Mouse (Mus musculus): ENCODE measurements at regions not wholly inside any gene's neighbourhood (a gene's known extent, or its start where the extent isn't known, plus 50 kb on each side); places are given as distances from the start of the nearest gene placed in this dataset.

DNA sequence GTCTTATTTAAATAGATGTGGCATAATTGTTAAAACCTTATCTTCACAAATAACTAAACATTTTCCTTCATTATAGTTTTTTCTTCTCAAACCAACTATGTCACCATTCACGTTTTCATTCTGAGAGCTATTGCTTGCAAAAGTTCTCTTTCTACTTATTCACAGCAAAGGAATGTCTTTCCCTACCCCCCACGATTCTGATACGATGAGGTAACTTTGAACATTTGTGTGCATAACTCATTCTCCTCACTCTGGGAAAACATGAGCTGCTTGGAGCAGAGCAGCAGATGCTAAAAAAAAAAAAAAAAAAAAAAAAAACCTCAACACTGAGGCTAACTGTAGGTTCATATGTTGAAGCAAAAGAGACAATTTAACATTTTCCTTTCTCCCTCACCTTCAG is 547.6 kb upstream of the Cited2 start:
- Histone ChIP-seq H3K27ac (ENCODE audit: insufficient read depth, low read depth, low read length) (no peak overlapping the region), H3K4me3 (ENCODE audit: insufficient read depth, low read depth, low read length) (no peak overlapping the region), H3K27me3 (replicated peaks; ENCODE audit: control insufficient read depth, insufficient read depth, low read length) (no peaks in the 10 kb centered on the region), H3K36me3 (ENCODE audit: control insufficient read depth, insufficient read depth, low read length) (no peaks in the 10 kb centered on the region), H3K4me1 (ENCODE audit: control insufficient read depth, insufficient read depth, low read length) (0 out of 2 replicates have a peak, but pooled peaks cover 2% of the 10 kb centered on the region)
- peak; percentile 13 for DNase-seq
- TF ChIP-seq POLR2A (IDR thresholded peaks at IDR 0.05; ENCODE audit: low read depth, low read length) (no peak), CTCF (conservative IDR thresholded peaks at IDR 0.05; ENCODE audit: insufficient read depth, insufficient read length, low read depth, low read length) (no peak)
- WGBS: 40% methylated on average over 3 of the region's 3 CpGs

DNA sequence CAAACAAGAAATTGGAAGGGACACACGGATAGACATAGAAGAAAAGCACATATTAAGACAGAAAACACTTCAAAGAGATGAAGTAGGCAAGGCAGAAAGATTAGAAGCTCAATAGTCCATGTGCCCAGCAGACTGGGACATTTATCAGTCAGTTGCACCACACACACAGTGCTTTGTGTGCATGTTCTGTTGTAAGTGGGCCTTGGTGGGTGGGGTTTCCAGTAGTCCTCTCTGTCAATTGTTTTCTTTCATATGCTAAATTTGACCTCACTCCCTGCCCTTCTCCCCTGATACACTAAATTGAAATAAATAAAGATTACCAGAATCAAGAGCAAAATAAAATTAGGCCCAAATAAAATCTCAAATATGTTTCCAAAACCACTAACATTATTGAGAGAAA is 546.0 kb upstream of the Cited2 start:
- H3K27me3 ChIP-seq (replicated peaks; ENCODE audit: control insufficient read depth, insufficient read depth, low read length): no peaks in the 10 kb centered on the region
- H3K4me3 ChIP-seq (ENCODE audit: insufficient read depth, low read depth, low read length): no peak overlapping the region
- 0 out of 2 replicates have a peak, but pooled peaks cover 2% of the 10 kb centered on the region for H3K4me1 ChIP-seq (ENCODE audit: control insufficient read depth, insufficient read depth, low read length)
- H3K36me3 ChIP-seq (ENCODE audit: control insufficient read depth, insufficient read depth, low read length): no peaks in the 10 kb centered on the region
- no peak for DNase-seq
- no peak overlapping the region for H3K27ac ChIP-seq (ENCODE audit: insufficient read depth, low read depth, low read length)
- WGBS: 100% methylated on average over 1 of the region's 1 CpGs
- TF ChIP-seq CTCF (conservative IDR thresholded peaks at IDR 0.05; ENCODE audit: insufficient read depth, insufficient read length, low read depth, low read length) (no peak), POLR2A (IDR thresholded peaks at IDR 0.05; ENCODE audit: low read depth, low read length) (no peak)

DNA sequence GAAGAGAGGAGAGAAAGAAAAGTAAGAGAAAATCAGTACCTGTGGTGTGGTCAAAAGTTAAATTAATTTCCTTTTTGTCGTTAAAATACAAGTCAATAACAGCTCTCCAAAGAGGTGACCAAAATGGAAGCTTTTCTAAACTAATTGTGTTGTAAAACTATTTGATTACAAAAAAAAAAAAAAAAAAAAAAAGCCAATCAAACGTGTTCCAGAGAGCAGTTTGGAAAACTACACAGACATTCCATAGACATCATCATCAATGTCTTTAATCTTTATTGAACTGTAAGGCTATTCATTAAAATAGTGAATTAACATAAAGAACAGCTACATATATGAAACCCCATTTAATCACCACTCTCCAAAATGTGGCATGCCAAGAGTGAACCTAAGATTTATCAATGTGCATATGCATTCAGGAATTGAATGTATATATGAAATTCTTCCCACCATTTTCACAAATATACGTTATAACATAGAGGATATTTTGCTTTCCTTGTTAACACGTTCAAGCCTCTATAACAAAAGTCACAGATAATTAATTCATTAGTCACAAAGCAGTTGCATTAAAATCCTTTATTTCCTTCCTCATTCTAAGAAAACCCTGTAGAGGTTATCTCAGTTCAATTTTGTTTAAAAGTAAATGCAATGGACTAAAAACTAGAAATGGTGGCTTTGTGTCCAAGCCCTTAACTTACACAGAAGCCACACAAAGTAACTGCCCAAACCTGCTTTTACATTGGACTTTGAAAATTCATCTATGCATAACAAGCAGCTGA is 545.3 kb upstream of the Cited2 start:
- 74% methylated on average over 4 of the region's 4 CpGs for WGBS
- H3K36me3 ChIP-seq (ENCODE audit: control insufficient read depth, insufficient read depth, low read length): no peaks in the 10 kb centered on the region
- DNase-seq: no peak
- no peak overlapping the region for H3K4me3 ChIP-seq (ENCODE audit: insufficient read depth, low read depth, low read length)
- H3K27me3 ChIP-seq (replicated peaks; ENCODE audit: control insufficient read depth, insufficient read depth, low read length): no peaks in the 10 kb centered on the region
- 0 out of 2 replicates have a peak, but pooled peaks cover 2% of the 10 kb centered on the region for H3K4me1 ChIP-seq (ENCODE audit: control insufficient read depth, insufficient read depth, low read length)
- no peak for TF ChIP-seq POLR2A (IDR thresholded peaks at IDR 0.05; ENCODE audit: low read depth, low read length)
- TF ChIP-seq CTCF (conservative IDR thresholded peaks at IDR 0.05; ENCODE audit: insufficient read depth, insufficient read length, low read depth, low read length): no peak
- H3K27ac ChIP-seq (ENCODE audit: insufficient read depth, low read depth, low read length): no peak overlapping the region

DNA sequence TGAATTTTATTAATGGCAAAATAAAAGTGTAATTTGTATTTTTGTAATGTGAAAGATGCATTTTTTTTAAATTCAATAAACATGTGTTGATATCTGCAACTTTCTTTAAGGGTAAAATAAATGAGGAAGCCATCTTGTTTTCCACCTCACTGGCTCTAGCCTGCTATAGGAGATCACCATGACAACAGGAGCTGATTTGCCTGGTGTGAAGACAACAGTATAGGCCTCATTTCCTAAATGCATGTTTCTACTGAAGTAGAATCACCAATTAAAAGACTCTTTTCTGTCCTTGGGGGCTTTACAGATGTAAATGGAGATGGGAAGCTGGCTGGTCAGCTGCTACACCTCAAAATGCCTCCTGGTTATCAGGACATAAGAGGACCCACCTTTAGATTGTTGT is 544.4 kb upstream of the Cited2 start:
- no peak overlapping the region for H3K27ac ChIP-seq (ENCODE audit: insufficient read depth, low read depth, low read length)
- no peak for DNase-seq
- H3K4me3 ChIP-seq (ENCODE audit: insufficient read depth, low read depth, low read length): no peak overlapping the region
- H3K4me1 ChIP-seq (ENCODE audit: control insufficient read depth, insufficient read depth, low read length): 0 out of 2 replicates have a peak, but pooled peaks cover 2% of the 10 kb centered on the region
- TF ChIP-seq POLR2A (IDR thresholded peaks at IDR 0.05; ENCODE audit: low read depth, low read length) (no peak), CTCF (conservative IDR thresholded peaks at IDR 0.05; ENCODE audit: insufficient read depth, insufficient read length, low read depth, low read length) (no peak)
- H3K36me3 ChIP-seq (ENCODE audit: control insufficient read depth, insufficient read depth, low read length): no peaks in the 10 kb centered on the region
- H3K27me3 ChIP-seq (replicated peaks; ENCODE audit: control insufficient read depth, insufficient read depth, low read length): no peaks in the 10 kb centered on the region

DNA sequence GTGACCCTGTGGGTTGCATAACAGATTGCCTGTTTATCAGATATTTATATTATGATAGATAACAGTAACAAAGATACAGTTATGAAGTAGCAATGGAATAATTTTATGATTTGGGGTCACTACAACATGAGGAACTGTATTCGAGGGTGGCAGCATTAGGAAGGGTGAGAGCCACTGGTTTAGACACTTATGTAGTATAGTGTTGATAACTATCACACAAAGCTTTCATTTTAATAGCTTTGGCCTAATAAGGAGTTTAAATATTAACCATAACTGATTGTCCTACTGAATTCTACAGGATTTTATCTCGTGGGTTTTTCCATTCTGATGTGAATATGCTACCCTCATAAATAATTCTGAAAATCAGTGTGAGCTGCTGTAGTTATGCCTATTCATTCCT is 538.6 kb upstream of the Cited2 start:
- 47% methylated on average over 2 of the region's 2 CpGs for WGBS
- H3K4me3 ChIP-seq (ENCODE audit: insufficient read depth, low read depth, low read length): no peak overlapping the region
- no peak for DNase-seq
- no peak for TF ChIP-seq POLR2A (IDR thresholded peaks at IDR 0.05; ENCODE audit: low read depth, low read length)
- TF ChIP-seq CTCF (conservative IDR thresholded peaks at IDR 0.05; ENCODE audit: insufficient read depth, insufficient read length, low read depth, low read length): no peak
- no peaks in the 10 kb centered on the region for H3K27me3 ChIP-seq (replicated peaks; ENCODE audit: control insufficient read depth, insufficient read depth, low read length)
- no peak overlapping the region for H3K27ac ChIP-seq (ENCODE audit: insufficient read depth, low read depth, low read length)
- no peaks in the 10 kb centered on the region for H3K36me3 ChIP-seq (ENCODE audit: control insufficient read depth, insufficient read depth, low read length)
- H3K4me1 ChIP-seq (ENCODE audit: control insufficient read depth, insufficient read depth, low read length): no peaks in the 10 kb centered on the region

DNA sequence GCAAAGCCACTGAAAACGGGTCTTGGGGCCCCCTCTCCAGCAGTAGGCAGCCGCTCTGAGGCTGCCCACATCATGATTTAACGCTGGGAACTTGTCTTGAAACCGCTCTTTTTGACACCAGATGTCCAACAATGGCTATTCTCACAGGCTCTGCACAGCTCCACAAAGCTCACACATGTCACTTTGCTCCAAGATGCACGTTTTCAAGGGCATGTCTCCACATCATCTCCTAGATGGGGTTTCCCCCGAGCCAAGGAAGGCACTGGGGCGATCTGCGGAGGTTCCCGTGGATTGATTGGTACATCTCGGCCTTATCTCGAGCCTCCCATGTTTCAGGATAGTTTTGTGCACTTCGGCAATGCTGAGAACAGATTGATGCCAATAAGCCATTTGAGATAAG is 526.8 kb upstream of the Cited2 start:
- no peaks in the 10 kb centered on the region for H3K36me3 ChIP-seq (ENCODE audit: control insufficient read depth, insufficient read depth, low read length)
- 88% methylated on average over 12 of the region's 12 CpGs for WGBS
- H3K4me3 ChIP-seq (ENCODE audit: insufficient read depth, low read depth, low read length): no peak overlapping the region
- no peak for TF ChIP-seq CTCF (conservative IDR thresholded peaks at IDR 0.05; ENCODE audit: insufficient read depth, insufficient read length, low read depth, low read length)
- no peak for TF ChIP-seq POLR2A (IDR thresholded peaks at IDR 0.05; ENCODE audit: low read depth, low read length)
- DNase-seq: no peak
- no peaks in the 10 kb centered on the region for H3K4me1 ChIP-seq (ENCODE audit: control insufficient read depth, insufficient read depth, low read length)
- H3K27me3 ChIP-seq (replicated peaks; ENCODE audit: control insufficient read depth, insufficient read depth, low read length): no peaks in the 10 kb centered on the region
- no peak overlapping the region for H3K27ac ChIP-seq (ENCODE audit: insufficient read depth, low read depth, low read length)

DNA sequence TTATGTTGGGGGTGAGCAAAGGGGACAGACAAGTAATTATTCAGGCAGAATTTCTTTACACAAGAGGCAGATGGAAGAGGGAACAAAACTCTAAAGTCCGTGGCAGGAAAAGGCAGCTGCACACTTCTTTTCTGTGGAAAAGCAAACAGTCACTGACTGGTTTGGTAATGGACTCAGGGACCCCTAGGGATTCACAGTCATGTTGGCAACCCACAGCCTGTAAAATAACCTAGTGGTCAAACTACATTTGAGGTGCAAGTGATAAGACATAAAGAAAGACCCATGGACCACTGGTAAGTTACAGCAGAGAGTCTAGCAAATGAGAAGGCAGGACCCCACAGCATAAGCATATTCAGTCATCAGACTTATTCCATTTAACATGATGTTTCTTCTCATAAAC is 526.4 kb upstream of the Cited2 start:
- no peak overlapping the region for H3K27ac ChIP-seq (ENCODE audit: insufficient read depth, low read depth, low read length)
- TF ChIP-seq POLR2A (IDR thresholded peaks at IDR 0.05; ENCODE audit: low read depth, low read length) (no peak), CTCF (conservative IDR thresholded peaks at IDR 0.05; ENCODE audit: insufficient read depth, insufficient read length, low read depth, low read length) (no peak)
- no peak overlapping the region for H3K4me3 ChIP-seq (ENCODE audit: insufficient read depth, low read depth, low read length)
- 61% methylated on average over 1 of the region's 1 CpGs for WGBS
- H3K27me3 ChIP-seq (replicated peaks; ENCODE audit: control insufficient read depth, insufficient read depth, low read length): no peaks in the 10 kb centered on the region
- no peak for DNase-seq
- H3K36me3 ChIP-seq (ENCODE audit: control insufficient read depth, insufficient read depth, low read length): no peaks in the 10 kb centered on the region
- H3K4me1 ChIP-seq (ENCODE audit: control insufficient read depth, insufficient read depth, low read length): no peaks in the 10 kb centered on the region

Data from kidney, adult 2 months (tissue).